Mouse (Mus musculus) midbrain, embryonic 16.5 days (tissue): Measurements from ENCODE around the gene Chd8. TPM values are rescaled to one million over a fixed set of nuclear protein-coding genes. Genes with fewer than 3 reads are reported as not detected.

Experiments
- ATAC-seq: fragments of 200-750 bp; cut with Nextera tagmentation; 2 replicates; pipeline ENCODE4 v1.8.0; 2017; ENCODE audit warnings: moderate TSS enrichment
- H3K27ac ChIP-seq: fragments of 300-500 bp; sonication (generic); 2 replicates; pipeline ENCODE4 v1.5.1; 2014; ENCODE audit warnings: mild to moderate bottlenecking, low read length, mixed read lengths
- H3K27me3 ChIP-seq: fragments of 300-500 bp; sonication (generic); 2 replicates; pipeline ENCODE4 v1.6.1; 2014; ENCODE audit warnings: low read depth, low read length, mixed read lengths; ENCODE audit not compliant: control insufficient read depth, insufficient read depth
- H3K36me3 ChIP-seq: fragments of 300-500 bp; sonication (generic); 2 replicates; pipeline ENCODE4 v1.6.1; 2014; ENCODE audit warnings: mild to moderate bottlenecking, low read length, moderate library complexity, mixed read lengths; ENCODE audit not compliant: control insufficient read depth, insufficient read depth
- H3K4me1 ChIP-seq: fragments of 300-500 bp; sonication (generic); 2 replicates; pipeline ENCODE4 v1.6.1; 2014; ENCODE audit warnings: mild to moderate bottlenecking, low read length, mixed read lengths; ENCODE audit not compliant: control insufficient read depth, insufficient read depth
- H3K4me2 ChIP-seq: fragments of 300-500 bp; sonication (generic); 2 replicates; pipeline ENCODE4 v1.6.1; 2014; ENCODE audit warnings: mild to moderate bottlenecking, low read length, mixed read lengths
- H3K4me3 ChIP-seq: fragments of 300-500 bp; sonication (generic); 2 replicates; pipeline ENCODE4 v1.5.1; 2014; ENCODE audit warnings: low read depth, mild to moderate bottlenecking, low read length, moderate library complexity, mixed read lengths
- H3K9ac ChIP-seq: fragments of 300-500 bp; sonication (generic); 2 replicates; pipeline ENCODE4 v1.6.1; 2014; ENCODE audit warnings: low read depth, low read length, mixed read lengths
- H3K9me3 ChIP-seq: fragments of 300-500 bp; sonication (generic); replicated peaks from 2 replicates; pipeline ENCODE4 v1.6.1; 2014; ENCODE audit warnings: mild to moderate bottlenecking, low read length, mixed read lengths; ENCODE audit not compliant: control insufficient read depth, poor library complexity, severe bottlenecking
- WGBS: fragments of 180-500 bp; shearing (Covaris S2); extraction: QIAGEN DNeasy Blood & Tissue Kit; methylation state at CpG from one replicate; pipeline ENCODE4 v1.1.7; 2014; 5-methylcytosine and 5-hydroxymethylcytosine counted together
- polyA plus RNA-seq: library from polyadenylated mRNA; unstranded; fragments of >200 nt; fragmentation: Nextera tagmentation; extraction: Ambion mirVana; gene quantifications from 2 replicates; pipeline ENCODE4 v1.2.1, GENCODE M21; 2015

The Chd8 gene
- polyA plus RNA-seq, 1 experiment from 2014 or later: 45.5 TPM

- Histone ChIP-seq H3K4me2 (no peak overlapping the region), H3K27me3 (no peaks in the 10 kb centered on the region), H3K4me1 (peaks cover 13% of the 10 kb centered on the region), H3K27ac (no peak overlapping the region), H3K36me3 (no peaks in the 10 kb centered on the region), H3K4me3 (no peak overlapping the region), H3K9ac (no peak overlapping the region), H3K9me3 (no peaks in the 10 kb centered on the region)
- ATAC-seq: no peak
- WGBS: 59% methylated on average over 4 of the region's 4 CpGs
These were observed 107.7 kb downstream of the Chd8 start for GRCm38 (mm10) chr14:52149888-52150287.

Other genes starting within 250 kb of the Chd8 start
- gene Tmem253, start 242.1 kb downstream of the Chd8 start, polyA plus RNA-seq: 0.16 and 1.0 TPM in 2 replicates
- 30.3 and 33.6 TPM in 2 replicates for gene Zfp219, start 237.0 kb downstream of the Chd8 start, polyA plus RNA-seq
- not detected in 2 replicates for gene Olfr221, start 215.3 kb downstream of the Chd8 start, polyA plus RNA-seq
- 449 and 518 TPM in 2 replicates for gene Hnrnpc, start 153.8 kb downstream of the Chd8 start, polyA plus RNA-seq
- gene Rpgrip1, start 147.1 kb downstream of the Chd8 start, polyA plus RNA-seq: 45.9 and 46.5 TPM in 2 replicates
- 38.0 and 46.6 TPM in 2 replicates for gene Supt16, start 60.4 kb downstream of the Chd8 start, polyA plus RNA-seq
- gene Tox4, start 21.4 kb upstream of the Chd8 start, polyA plus RNA-seq: 51.8 and 55.6 TPM in 2 replicates
- 62.5 and 65.9 TPM in 2 replicates for gene Rab2b, start 21.8 kb upstream of the Chd8 start, polyA plus RNA-seq
- gene Mettl3, start 47.3 kb upstream of the Chd8 start, polyA plus RNA-seq: 46.9 and 48.1 TPM in 2 replicates
- gene Sall2, start 71.0 kb upstream of the Chd8 start, polyA plus RNA-seq: 47.5 and 49.0 TPM in 2 replicates
- gene Olfr1513, start 98.6 kb upstream of the Chd8 start, polyA plus RNA-seq: not detected in 2 replicates
- gene Olfr1512, start 121.4 kb upstream of the Chd8 start, polyA plus RNA-seq: 0.11 TPM in 1 of 2 replicates, not detected in the other
- gene Olfr1511, start 139.6 kb upstream of the Chd8 start, polyA plus RNA-seq: 0.16 and 0.51 TPM in 2 replicates
- not detected in 2 replicates for gene Olfr1510, start 156.6 kb upstream of the Chd8 start, polyA plus RNA-seq
- gene Olfr1509, start 185.2 kb upstream of the Chd8 start, polyA plus RNA-seq: not detected in 2 replicates
- not detected in 2 replicates for gene Olfr1508, start 209.7 kb upstream of the Chd8 start, polyA plus RNA-seq
- 0.11 TPM in 1 of 2 replicates, not detected in the other for gene Olfr1507, start 238.0 kb upstream of the Chd8 start, polyA plus RNA-seq